Mouse (Mus musculus): Measurements from ENCODE around the gene Capg.

Capg gene

GRCm38 (mm10) chr6:72544283-72544987, at the start of gene Capg:
Capg (plus strand) TSS chr6:72544391.
- peak; percentile 90 for DNase-seq (ENCODE audit: low read depth)

GRCm38 (mm10) chr6:72498950-72499349, 45.2 kb upstream of the Capg start:
- DNase-seq (ENCODE audit: low read depth), result no peak

- DNase-seq (ENCODE audit: low read depth), result no peak
Measured at GRCm38 (mm10) chr6:72503309-72503708, 40.9 kb upstream of the Capg start.

- peak; percentile 79 for DNase-seq (ENCODE audit: low read depth)
Measured at GRCm38 (mm10) chr6:72503939-72504338, 40.3 kb upstream of the Capg start.

GRCm38 (mm10) chr6:72506104-72506503, 38.1 kb upstream of the Capg start:
- DNase-seq (ENCODE audit: low read depth), result no peak

GRCm38 (mm10) chr6:72508596-72508995, 35.6 kb upstream of the Capg start:
- DNase-seq (ENCODE audit: low read depth), result peak; percentile 91

- peak; percentile 56 for DNase-seq (ENCODE audit: low read depth)
Measured at GRCm38 (mm10) chr6:72509872-72510435, 34.2 kb upstream of the Capg start.

- peak; percentile 85 for DNase-seq (ENCODE audit: low read depth)
Measured at GRCm38 (mm10) chr6:72510686-72511421, 33.3 kb upstream of the Capg start.

- DNase-seq (ENCODE audit: low read depth), result peak; percentile 91
Measured at GRCm38 (mm10) chr6:72512386-72513070, 31.7 kb upstream of the Capg start.

GRCm38 (mm10) chr6:72513071-72513440, 31.1 kb upstream of the Capg start:
- no peak for DNase-seq (ENCODE audit: low read depth)

GRCm38 (mm10) chr6:72515644-72516043, 28.5 kb upstream of the Capg start:
- DNase-seq (ENCODE audit: low read depth), result no peak

- DNase-seq (ENCODE audit: low read depth), result peak; percentile 34
Measured at GRCm38 (mm10) chr6:72518842-72519241, 25.3 kb upstream of the Capg start.

- DNase-seq (ENCODE audit: low read depth), result no peak
Measured at GRCm38 (mm10) chr6:72519303-72519702, 24.9 kb upstream of the Capg start.

GRCm38 (mm10) chr6:72519892-72520663, 24.1 kb upstream of the Capg start:
- peak; percentile 94 for DNase-seq (ENCODE audit: low read depth)

- DNase-seq (ENCODE audit: low read depth), result no peak
Measured at GRCm38 (mm10) chr6:72520904-72521303, 23.3 kb upstream of the Capg start.

GRCm38 (mm10) chr6:72521607-72522006, 22.6 kb upstream of the Capg start, which contains the start of gene Sh2d6:
Sh2d6 (minus strand) TSS chr6:72521707.
- no peak for DNase-seq (ENCODE audit: low read depth)

GRCm38 (mm10) chr6:72522288-72522687, 21.9 kb upstream of the Capg start:
- peak; percentile 77 for DNase-seq (ENCODE audit: low read depth)

GRCm38 (mm10) chr6:72523222-72523621, 21.0 kb upstream of the Capg start:
- no peak for DNase-seq (ENCODE audit: low read depth)

- DNase-seq (ENCODE audit: low read depth), result no peak
Measured at GRCm38 (mm10) chr6:72524160-72524559, 20.0 kb upstream of the Capg start.

- no peak for DNase-seq (ENCODE audit: low read depth)
Measured at GRCm38 (mm10) chr6:72527070-72527469, 17.1 kb upstream of the Capg start.

GRCm38 (mm10) chr6:72528410-72529151, 15.6 kb upstream of the Capg start:
- DNase-seq (ENCODE audit: low read depth), result peak; percentile 48

Data from NIH3T3 (cell line).